Mouse (Mus musculus) liver, embryonic 14.5 days (tissue): ENCODE measurements around the gene 4931406C07Rik.

Source experiments
- CTCF ChIP-seq: IDR thresholded peaks from 2 replicates; pipeline ENCODE4 v1.5.1; 2016; ENCODE audit warnings: antibody characterized with exemption, low read depth, control low read depth
- EP300 ChIP-seq: IDR thresholded peaks from 2 replicates; pipeline ENCODE4 v1.6.1; 2016; ENCODE audit warnings: antibody characterized with exemption, low read depth

- no peak for TF ChIP-seq CTCF
- no peak for TF ChIP-seq EP300
Observed at GRCm38 (mm10) chr9:15237516-15238296, 68.5 kb downstream of the 4931406C07Rik start.
